Mouse (Mus musculus) right cerebral cortex, postnatal 4 days (tissue): Measurements from ENCODE around the gene Prkar2b.

Source experiments
- DNase-seq: peaks from one replicate; pipeline ENCODE4 v3.0.0-alpha.2; 2022

Gene Prkar2b

DNA sequence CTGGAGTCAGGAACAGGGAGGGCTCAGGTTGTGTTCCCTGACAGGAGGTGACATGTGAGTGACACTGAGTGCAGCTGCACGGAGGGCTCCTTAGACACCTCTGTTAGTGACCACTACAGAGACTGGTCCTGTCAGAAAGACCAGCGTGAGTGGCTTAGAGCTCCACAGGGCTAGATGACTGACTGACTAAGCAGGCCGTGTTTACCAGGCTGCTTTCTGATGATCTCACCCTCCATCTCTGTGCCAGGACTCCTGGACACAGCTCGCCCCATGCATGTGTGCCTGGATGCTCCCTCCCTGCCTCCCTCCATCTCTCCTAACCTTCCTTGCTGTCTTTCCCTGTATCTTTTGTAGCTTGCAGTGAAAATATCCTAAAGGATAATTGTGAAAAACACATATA lies 147.5 kb downstream of the Prkar2b start:
- DNase-seq = no peak

DNA sequence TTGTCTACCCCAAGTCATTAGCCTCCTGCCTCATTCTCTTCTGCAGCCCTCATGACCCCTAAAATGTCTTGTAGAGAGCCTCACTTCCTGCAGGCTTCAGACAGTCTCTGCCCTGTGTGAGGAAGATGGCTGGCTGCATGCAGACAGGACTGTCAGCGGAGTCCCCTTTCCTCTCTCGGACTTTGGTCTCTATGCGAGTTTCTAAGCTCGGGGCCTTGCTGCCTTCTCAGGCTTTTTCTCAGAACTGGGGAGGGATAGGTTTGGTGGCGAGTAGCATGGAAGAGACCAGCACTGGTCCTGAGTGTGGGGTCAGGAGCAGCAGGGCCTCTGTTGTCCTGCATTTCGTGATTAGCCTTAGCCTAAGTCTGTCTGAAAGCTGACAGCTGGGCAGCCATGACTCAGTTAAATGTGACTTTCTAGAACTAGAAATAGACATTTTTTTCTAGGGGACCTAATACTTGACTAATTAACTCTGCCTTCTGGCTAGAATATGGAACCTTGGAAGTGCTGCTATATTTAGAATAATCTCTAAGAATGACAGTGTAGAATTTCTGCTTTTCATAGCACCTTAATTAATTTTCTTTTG lies 148.0 kb downstream of the Prkar2b start:
- DNase-seq = no peak
